Comparison of ENCODE assay signal across 8 mouse cellular contexts in genomic region chr8:120264388-120264943, GRCm38 (mm10). TPM values are rescaled to one million over a fixed set of nuclear protein-coding genes. Genes with fewer than 3 reads are reported as not detected.
A peak's percentile ranks its signal among the peaks of the same experiment; 100 is the strongest.
DNase-seq lines count a peak whose midpoint lies in the region; ATAC-seq and TF ChIP-seq lines count a peak whose summit lies in the region.

No protein-coding gene starts in this region.

- H3K4me2 ChIP-seq in lung, embryonic 14.5 days = peak overlapping the region; percentile 56
- H3K4me2 ChIP-seq in limb, embryonic 13.5 days (replicated peaks) = peak overlapping the region; percentile 58

- H3K27ac ChIP-seq in lung, embryonic 14.5 days (ENCODE audit: low read depth) = peak overlapping the region; percentile 98
- H3K27ac ChIP-seq in forebrain, embryonic 10.5 days = peak overlapping the region; percentile 91
- H3K27ac ChIP-seq in limb, embryonic 13.5 days = peak overlapping the region; percentile 93

- no peaks in the 10 kb centered on the region for H3K27me3 ChIP-seq in lung, embryonic 14.5 days (ENCODE audit: insufficient read depth, low read length)
- peaks cover 43% of the 10 kb centered on the region for H3K27me3 ChIP-seq in forebrain, embryonic 10.5 days (ENCODE audit: poor library complexity, severe bottlenecking)
- no peaks in the 10 kb centered on the region for H3K27me3 ChIP-seq in limb, embryonic 13.5 days

- H3K9me3 ChIP-seq in lung, embryonic 14.5 days (ENCODE audit: low read depth, low read length) = no peaks in the 10 kb centered on the region
- no peaks in the 10 kb centered on the region for H3K9me3 ChIP-seq in forebrain, embryonic 10.5 days
- no peaks in the 10 kb centered on the region for H3K9me3 ChIP-seq in limb, embryonic 13.5 days

- no peaks in the 10 kb centered on the region for H3K36me3 ChIP-seq in lung, embryonic 14.5 days (ENCODE audit: insufficient read depth)
- H3K36me3 ChIP-seq in forebrain, embryonic 10.5 days (replicated peaks) = no peaks in the 10 kb centered on the region; the same call in 1 of the 2 replicates
- no peaks in the 10 kb centered on the region for H3K36me3 ChIP-seq in limb, embryonic 13.5 days

- H3K4me3 ChIP-seq in lung, embryonic 14.5 days (ENCODE audit: low read depth, low read length) = peak overlapping the region; percentile 14
- peak overlapping the region; percentile 24 for H3K4me3 ChIP-seq in forebrain, embryonic 10.5 days
- peak overlapping the region; percentile 12; the same call in 1 of the 2 replicates for H3K4me3 ChIP-seq in limb, embryonic 13.5 days

- no peak for TF ChIP-seq CTCF in lung, embryonic 14.5 days (IDR thresholded peaks at IDR 0.05; ENCODE audit: low read depth)

- H3K4me1 ChIP-seq in lung, embryonic 14.5 days (ENCODE audit: insufficient read depth) = peaks cover 78% of the 10 kb centered on the region
- H3K4me1 ChIP-seq in forebrain, embryonic 10.5 days = peaks cover 95% of the 10 kb centered on the region
- H3K4me1 ChIP-seq in limb, embryonic 13.5 days = peaks cover 94% of the 10 kb centered on the region

- no peak for DNase-seq in lung, embryonic 14.5 days
- DNase-seq in lung, postnatal 10 days = no peak
- DNase-seq in forebrain, embryonic 10.5 days (ENCODE audit: extremely low spot score, low spot score) = no peak
- DNase-seq in adrenal gland, postnatal 25 days = no peak
- no peak for DNase-seq in adipocyte (ENCODE audit: low spot score)

- no peak for ATAC-seq in lung, embryonic 14.5 days (ENCODE audit: insufficient read depth)
- ATAC-seq in limb, embryonic 13.5 days (ENCODE audit: low FRiP score, low read depth) = no peak; the same call in 1 of the 2 replicates
- ATAC-seq in neutrophil, adult 5-6 weeks (ENCODE audit: extremely low read depth, insufficient number of reproducible peaks, low FRiP score, poor library complexity, severe bottlenecking) = 0 out of 2 replicates have a peak, but pooled peaks have one; percentile 6
- no peak for ATAC-seq in megakaryocyte, adult 5-6 weeks (ENCODE audit: poor library complexity, severe bottlenecking)

- WGBS in lung, embryonic 14.5 days = 21% methylated on average over 13 of the region's 13 CpGs
- WGBS in forebrain, embryonic 10.5 days = 34% methylated on average over 13 of the region's 13 CpGs
- 17% methylated on average over 13 of the region's 13 CpGs for WGBS in limb, embryonic 13.5 days

- H3K9ac ChIP-seq in lung, embryonic 14.5 days = 0 out of 2 replicates have a peak overlapping the region, but pooled peaks have one; percentile 4
- H3K9ac ChIP-seq in limb, embryonic 13.5 days = peak overlapping the region; percentile 25; the same call in 1 of the 2 replicates

RNA-seq across cellular contexts. Expression of gene Gse1, which starts 36.2 kb away (rescaled TPM):
- polyA plus RNA-seq in lung, embryonic 14.5 days (2014; fragmentation: Nextera tagmentation; extraction: Ambion mirVana) = 12.7 and 14.3 TPM in 2 replicates
- polyA plus RNA-seq in forebrain, embryonic 10.5 days (2016; fragmentation: Nextera tagmentation; extraction: Ambion mirVana) = 11.1 and 12.0 TPM in 2 replicates
- polyA plus RNA-seq in limb, embryonic 13.5 days (2015; fragmentation: Nextera tagmentation; extraction: Ambion mirVana) = 6.9 and 7.1 TPM in 2 replicates
- total RNA-seq in neutrophil, adult 5-6 weeks (2017) = 22.8 and 28.5 TPM in 2 replicates
- 40.1 and 48.8 TPM in 2 replicates for total RNA-seq in adrenal gland, postnatal 25 days (2021)
- 17.1 and 18.3 TPM in 2 replicates for total RNA-seq in megakaryocyte, adult 5-6 weeks (2015)
- total RNA-seq in megakaryocyte, adult 5-6 weeks (2017) = 6.1 and 11.4 TPM in 2 replicates
